Mouse (Mus musculus) forebrain, embryonic 12.5 days (tissue): ENCODE data around the gene Stpg4. TPM values are rescaled to one million over a fixed set of nuclear protein-coding genes. Genes with fewer than 3 reads are reported as not detected.

Source experiments
- ATAC-seq: fragments of 200-750 bp; cut with Nextera tagmentation; 2 replicates; pipeline ENCODE4 v1.8.0; 2017; ENCODE audit warnings: moderate TSS enrichment; ENCODE audit not compliant: low FRiP score
- H3K27ac ChIP-seq: fragments of 300-500 bp; sonication (generic); 2 replicates; pipeline ENCODE4 v1.5.1; 2016; ENCODE audit warnings: mild to moderate bottlenecking
- H3K27me3 ChIP-seq: fragments of 300-500 bp; sonication (generic); 2 replicates; pipeline ENCODE4 v1.6.1; 2016; ENCODE audit warnings: mild to moderate bottlenecking
- H3K36me3 ChIP-seq: fragments of 300-500 bp; sonication (generic); replicated peaks from 2 replicates; pipeline ENCODE4 v1.6.1; 2016; ENCODE audit warnings: mild to moderate bottlenecking
- H3K4me1 ChIP-seq: fragments of 300-500 bp; sonication (generic); 2 replicates; pipeline ENCODE4 v1.6.1; 2016
- H3K4me2 ChIP-seq: fragments of 300-500 bp; sonication (generic); 2 replicates; pipeline ENCODE4 v1.6.1; 2016; ENCODE audit warnings: mild to moderate bottlenecking, moderate library complexity
- H3K4me3 ChIP-seq: fragments of 300-500 bp; sonication (generic); replicated peaks from 2 replicates; pipeline ENCODE4 v1.5.1; 2016; ENCODE audit warnings: mild to moderate bottlenecking
- H3K9ac ChIP-seq: fragments of 300-500 bp; sonication (generic); 2 replicates; pipeline ENCODE4 v1.6.1; 2016; ENCODE audit warnings: mild to moderate bottlenecking
- H3K9me3 ChIP-seq: fragments of 300-500 bp; sonication (generic); 2 replicates; pipeline ENCODE4 v1.6.1; 2016
- WGBS: fragments of 180-500 bp; shearing (Covaris S2); methylation state at CpG from one replicate; pipeline ENCODE4 v1.1.7; 2016; 5-methylcytosine and 5-hydroxymethylcytosine counted together
- polyA plus RNA-seq: library from polyadenylated mRNA; unstranded; fragments of >200 nt; fragmentation: Nextera tagmentation; extraction: Ambion mirVana; gene quantifications from 2 replicates; pipeline ENCODE4 v1.2.1, GENCODE M21; 2016

Gene Stpg4
- polyA plus RNA-seq, 1 experiment from 2014 or later = not detected

DNA sequence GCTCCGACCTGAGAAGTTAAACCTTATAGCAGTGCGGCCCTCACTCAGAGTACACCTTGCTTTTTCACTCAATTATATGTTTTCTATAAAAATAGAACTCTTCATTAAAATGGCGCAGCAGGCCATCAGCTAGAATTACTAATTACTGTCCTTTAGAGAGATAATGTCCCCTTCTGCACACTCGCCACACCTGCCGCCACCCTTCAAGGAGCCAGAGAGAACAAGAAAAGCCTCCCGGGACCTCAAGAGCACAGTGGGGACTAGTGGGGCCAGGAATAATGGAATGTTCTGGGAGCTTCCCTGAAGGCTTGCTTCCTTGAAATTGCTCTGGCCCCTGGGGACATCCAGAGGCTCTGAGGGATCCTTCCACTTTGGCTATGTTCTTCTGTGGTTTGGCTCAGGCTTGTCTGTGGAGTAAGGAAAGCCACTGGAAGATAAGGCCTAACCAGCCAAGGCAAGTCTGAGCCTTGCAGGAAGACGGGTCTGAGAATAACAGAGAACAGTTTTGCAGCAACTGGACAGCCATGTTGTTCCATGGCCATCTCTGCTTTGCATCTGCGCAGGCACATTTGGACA is 73.7 kb downstream of the Stpg4 start:
- 84% methylated on average over 8 of the region's 8 CpGs for WGBS
- no peak overlapping the region for H3K27ac ChIP-seq

DNA sequence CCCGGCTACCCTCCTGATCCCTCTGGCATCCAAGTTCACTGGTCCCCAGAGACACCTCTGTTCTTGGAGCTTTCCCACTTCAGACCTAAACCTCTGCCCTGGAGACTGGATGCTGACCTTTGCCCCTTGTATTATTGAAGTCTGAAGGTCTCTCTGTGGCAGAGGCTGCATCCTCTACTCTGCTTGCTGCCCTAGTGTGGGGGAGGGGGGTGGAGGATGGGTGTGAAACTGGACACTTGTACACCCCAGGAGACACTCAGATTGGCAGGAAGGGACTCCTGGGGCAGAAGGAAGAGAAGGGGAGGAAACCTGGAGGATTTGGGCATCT is 74.7 kb downstream of the Stpg4 start:
- no peak for ATAC-seq
- Histone ChIP-seq H3K4me2 (no peak overlapping the region), H3K9ac (no peak overlapping the region)

More for the DNA sequence above, 73.7 kb downstream of the Stpg4 start:
- Histone ChIP-seq H3K9ac (no peak overlapping the region), H3K27me3 (no peaks in the 10 kb centered on the region), H3K9me3 (no peaks in the 10 kb centered on the region), H3K4me2 (no peak overlapping the region), H3K4me3 (no peak overlapping the region), H3K4me1 (peaks cover 36% of the 10 kb centered on the region), H3K36me3 (no peaks in the 10 kb centered on the region)
- no peak for ATAC-seq

DNA sequence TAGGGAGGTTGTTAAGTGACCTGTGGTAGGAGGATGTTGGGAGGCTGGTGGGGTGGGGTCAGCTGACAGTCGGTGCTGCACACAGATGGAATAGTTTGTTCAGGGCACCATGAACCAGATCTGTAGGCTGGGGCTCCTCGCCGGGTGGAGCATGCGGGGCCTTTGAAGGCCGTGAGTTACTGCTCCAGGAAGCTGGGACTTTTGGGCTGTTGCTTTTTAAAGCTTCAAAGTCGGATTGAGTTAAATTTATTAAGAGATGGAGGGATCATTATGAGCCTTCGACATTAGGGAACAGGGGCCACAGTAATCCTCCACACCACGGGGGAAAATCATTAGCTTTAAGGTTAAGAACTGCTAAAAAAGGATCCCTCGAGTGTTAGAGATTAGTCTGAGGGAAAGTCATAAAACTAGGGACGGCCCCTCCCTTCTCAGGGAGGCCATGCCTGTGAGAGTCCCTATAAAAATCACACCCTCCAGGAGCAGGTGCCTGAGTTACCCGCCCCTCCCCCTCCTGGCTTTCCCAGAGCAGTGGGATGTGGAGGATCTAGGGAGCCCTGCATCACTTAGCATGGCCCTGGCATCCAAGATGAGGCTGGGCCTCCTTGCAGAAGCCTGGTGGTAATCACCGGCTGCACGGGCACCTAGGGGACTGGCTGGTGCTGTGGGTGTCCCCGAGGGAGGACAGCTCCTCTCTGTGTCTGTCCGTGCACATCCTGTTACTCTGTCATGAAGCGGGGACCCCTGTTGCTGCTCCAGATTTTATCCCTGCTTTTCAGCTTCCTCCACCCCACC is 75.2 kb downstream of the Stpg4 start:
- Histone ChIP-seq H3K9ac (no peak overlapping the region; the same call in 1 of the 2 replicates), H3K4me3 (no peak overlapping the region), H3K36me3 (no peaks in the 10 kb centered on the region), H3K4me1 (peaks cover 43% of the 10 kb centered on the region), H3K27me3 (no peaks in the 10 kb centered on the region), H3K4me2 (no peak overlapping the region), H3K9me3 (no peaks in the 10 kb centered on the region), H3K27ac (no peak overlapping the region)
- no peak; the same call in 1 of the 2 replicates for ATAC-seq
- 29% methylated on average over 16 of the region's 16 CpGs for WGBS

More for the DNA sequence above, 74.7 kb downstream of the Stpg4 start:
- Histone ChIP-seq H3K27me3 (no peaks in the 10 kb centered on the region), H3K4me1 (peaks cover 43% of the 10 kb centered on the region), H3K27ac (no peak overlapping the region), H3K36me3 (no peaks in the 10 kb centered on the region), H3K4me3 (no peak overlapping the region), H3K9me3 (no peaks in the 10 kb centered on the region)
- WGBS = 22% methylated on average over 1 of the region's 1 CpGs

DNA sequence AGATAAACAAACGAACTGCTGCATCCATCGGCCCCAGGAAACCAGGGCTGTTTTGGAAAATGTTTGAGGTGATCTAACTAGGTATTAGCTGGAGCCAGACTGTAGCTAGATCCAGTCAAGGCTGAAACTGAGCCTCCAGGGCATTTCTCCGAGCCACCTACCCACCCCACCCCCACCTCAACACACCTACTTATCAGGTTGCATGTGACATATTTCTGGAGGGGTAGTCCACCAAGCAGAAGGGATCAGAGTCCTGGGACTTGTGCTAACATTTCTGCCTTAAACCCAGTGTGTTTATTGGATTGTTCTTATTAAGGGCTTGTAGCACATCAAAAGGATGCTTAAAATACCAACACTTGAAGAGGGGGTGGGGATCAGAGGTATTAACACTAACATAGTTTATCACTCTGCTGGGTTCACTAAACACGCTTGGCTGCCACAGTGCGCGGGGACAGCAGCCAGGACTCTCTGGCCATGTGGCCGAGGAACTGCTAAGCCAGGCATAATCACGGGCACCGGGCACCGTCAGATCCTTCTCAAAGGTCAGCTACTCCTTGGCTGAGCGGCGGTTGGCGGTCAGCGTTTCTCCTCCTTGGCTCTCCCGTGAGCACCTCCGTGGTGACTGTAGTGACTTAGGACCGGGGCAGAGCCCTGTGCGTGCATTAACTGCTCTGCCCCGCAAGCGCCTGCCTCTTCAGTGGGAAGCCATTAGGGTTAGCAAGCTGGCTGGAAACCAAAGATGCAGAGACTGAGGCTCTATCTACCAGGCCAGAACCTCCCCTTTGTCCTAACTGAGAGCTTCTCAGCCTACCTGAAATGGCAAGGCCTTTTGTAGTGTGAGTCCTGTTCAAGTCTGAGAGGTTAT is 76.1 kb downstream of the Stpg4 start:
- H3K4me2 ChIP-seq = no peak overlapping the region
- H3K27ac ChIP-seq = peak overlapping the region; percentile 16; the same call in 1 of the 2 replicates
- H3K4me3 ChIP-seq = no peak overlapping the region
- no peaks in the 10 kb centered on the region for H3K27me3 ChIP-seq
- ATAC-seq = no peak
- H3K36me3 ChIP-seq = no peaks in the 10 kb centered on the region
- peaks cover 43% of the 10 kb centered on the region for H3K4me1 ChIP-seq
- no peak overlapping the region for H3K9ac ChIP-seq
- 44% methylated on average over 20 of the region's 20 CpGs for WGBS
- H3K9me3 ChIP-seq = no peaks in the 10 kb centered on the region

DNA sequence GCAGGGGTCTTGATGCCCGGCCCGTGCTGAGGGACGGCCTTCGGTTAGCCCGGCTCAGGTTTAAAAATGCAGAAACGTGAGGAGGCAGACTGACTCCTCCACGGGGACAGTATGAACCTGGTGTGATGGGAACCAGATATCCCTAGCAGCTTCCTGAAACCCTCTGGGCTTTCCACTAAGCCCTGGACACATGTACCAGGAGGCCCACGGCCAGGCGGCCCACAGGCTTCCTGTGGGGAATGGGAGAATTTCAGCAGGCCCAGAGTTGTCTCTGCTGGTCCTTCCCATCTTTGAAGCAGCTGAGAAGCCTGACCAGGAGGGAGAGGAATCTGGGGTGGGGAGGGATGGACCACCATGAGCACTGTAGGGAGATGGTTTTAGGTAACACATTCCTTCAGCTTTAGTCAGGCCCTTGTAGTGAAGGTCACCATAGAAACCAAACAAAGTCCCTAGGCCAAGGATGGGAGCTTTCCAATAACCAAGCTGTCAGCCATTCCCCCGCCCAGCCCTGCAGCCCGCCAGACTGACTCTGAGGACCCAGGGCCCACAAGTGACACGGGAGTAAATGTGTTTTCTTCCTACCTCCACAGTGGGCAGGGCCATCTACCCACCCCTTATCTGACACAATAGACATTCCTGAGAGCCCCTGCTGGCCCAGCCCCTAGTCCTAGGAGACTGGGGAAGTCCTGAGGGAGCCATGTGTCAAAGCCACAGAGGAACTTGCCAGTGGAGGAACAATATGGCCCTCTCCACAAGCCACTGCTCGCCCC is 76.9 kb downstream of the Stpg4 start:
- Histone ChIP-seq H3K9me3 (no peaks in the 10 kb centered on the region), H3K27ac (peak overlapping the region; percentile 8; the same call in 1 of the 2 replicates), H3K4me3 (no peak overlapping the region), H3K36me3 (no peaks in the 10 kb centered on the region), H3K4me2 (no peak overlapping the region), H3K4me1 (peaks cover 43% of the 10 kb centered on the region), H3K9ac (no peak overlapping the region), H3K27me3 (no peaks in the 10 kb centered on the region)
- ATAC-seq = no peak
- 58% methylated on average over 13 of the region's 13 CpGs for WGBS

DNA sequence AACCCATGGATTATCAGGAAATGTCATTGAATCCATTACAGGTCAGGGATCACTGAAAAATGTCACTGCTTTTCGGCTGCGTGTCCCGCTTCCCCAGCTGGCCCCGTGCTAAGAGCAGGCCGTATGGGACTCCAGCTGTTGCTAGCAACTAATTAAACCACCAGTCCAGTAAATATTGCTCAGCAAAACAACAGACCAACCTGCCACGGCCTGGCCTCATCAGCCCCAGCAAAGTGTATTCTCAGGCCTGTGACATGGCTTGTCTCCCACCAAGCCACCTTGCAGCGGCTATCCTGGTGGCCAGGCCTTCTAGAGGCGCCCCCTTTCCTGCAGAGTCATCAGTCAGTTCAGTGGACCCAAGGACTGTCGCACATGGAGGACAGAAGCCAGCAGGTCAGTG is 78.0 kb downstream of the Stpg4 start:
- WGBS = 69% methylated on average over 9 of the region's 9 CpGs
- Histone ChIP-seq H3K36me3 (no peaks in the 10 kb centered on the region), H3K9me3 (no peaks in the 10 kb centered on the region), H3K9ac (no peak overlapping the region), H3K27me3 (no peaks in the 10 kb centered on the region), H3K4me2 (no peak overlapping the region), H3K4me1 (peaks cover 43% of the 10 kb centered on the region), H3K27ac (no peak overlapping the region), H3K4me3 (no peak overlapping the region)
- no peak for ATAC-seq

DNA sequence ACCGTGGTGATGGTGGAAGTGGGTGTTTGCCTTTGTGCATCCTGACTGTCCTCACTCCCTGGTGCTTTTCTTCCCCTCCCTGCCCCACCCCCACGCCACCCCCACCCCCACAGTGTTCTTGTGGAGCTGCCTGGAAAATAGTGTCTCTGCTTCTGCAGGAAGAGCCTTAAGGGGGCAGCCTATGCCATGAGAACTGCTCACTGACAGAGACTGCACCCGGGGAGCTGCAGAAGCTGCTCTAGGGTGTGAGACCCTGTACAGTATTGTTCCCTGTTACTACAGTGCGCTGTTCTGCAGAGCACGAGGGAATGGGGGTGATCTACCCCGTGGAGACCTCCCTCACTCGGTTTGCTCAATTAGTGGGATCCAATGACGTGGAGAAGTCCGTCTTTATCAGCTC is 78.5 kb downstream of the Stpg4 start:
- ATAC-seq = no peak
- 30% methylated on average over 9 of the region's 9 CpGs for WGBS
- Histone ChIP-seq H3K4me3 (no peak overlapping the region), H3K27ac (no peak overlapping the region), H3K27me3 (no peaks in the 10 kb centered on the region), H3K4me2 (no peak overlapping the region), H3K9me3 (no peaks in the 10 kb centered on the region), H3K9ac (no peak overlapping the region), H3K4me1 (peaks cover 43% of the 10 kb centered on the region), H3K36me3 (no peaks in the 10 kb centered on the region)

DNA sequence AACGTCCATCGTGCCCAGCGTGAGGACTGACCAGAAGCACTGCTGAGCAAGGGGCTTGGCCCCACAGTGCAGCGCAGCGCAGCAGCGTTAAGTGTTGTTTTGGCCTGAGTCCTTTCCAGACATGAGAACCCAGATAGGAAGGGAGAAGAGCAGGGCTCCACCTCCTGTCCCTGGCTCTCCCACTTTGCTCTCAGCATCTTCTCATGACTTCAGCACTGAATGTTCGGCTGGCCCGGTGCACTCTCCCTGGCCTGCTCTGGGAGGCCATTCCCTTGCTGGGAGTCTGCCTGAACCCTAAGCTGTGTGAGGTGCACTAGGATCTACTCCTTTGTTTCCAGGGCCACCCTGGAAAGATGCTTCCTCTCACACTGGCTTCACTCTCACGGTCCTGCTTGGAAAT is 79.2 kb downstream of the Stpg4 start:
- no peak overlapping the region for H3K27ac ChIP-seq
- no peaks in the 10 kb centered on the region for H3K9me3 ChIP-seq
- H3K4me1 ChIP-seq = peaks cover 43% of the 10 kb centered on the region
- no peak overlapping the region for H3K9ac ChIP-seq
- H3K36me3 ChIP-seq = no peaks in the 10 kb centered on the region
- 46% methylated on average over 9 of the region's 9 CpGs for WGBS
- no peaks in the 10 kb centered on the region for H3K27me3 ChIP-seq
- no peak overlapping the region for H3K4me2 ChIP-seq
- no peak for ATAC-seq
- H3K4me3 ChIP-seq = no peak overlapping the region

DNA sequence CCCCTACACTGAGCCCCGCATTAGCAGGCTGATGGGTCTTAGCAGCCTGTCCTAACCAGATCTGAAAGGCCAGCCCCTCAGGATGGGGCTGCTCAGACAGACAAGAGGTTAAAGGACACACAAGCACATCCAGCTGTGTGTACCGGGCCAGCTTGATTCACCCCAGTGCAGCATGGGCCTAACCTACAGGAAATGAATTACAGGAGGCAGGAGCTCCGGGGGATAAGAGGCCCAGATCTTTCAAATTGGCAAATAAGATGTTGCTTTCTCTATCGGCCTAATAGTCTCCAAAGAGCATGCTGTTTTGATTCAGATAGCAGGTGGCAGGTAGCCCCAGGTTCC is 82.3 kb downstream of the Stpg4 start:
- Histone ChIP-seq H3K4me3 (no peak overlapping the region), H3K9me3 (no peaks in the 10 kb centered on the region), H3K36me3 (no peaks in the 10 kb centered on the region), H3K9ac (no peak overlapping the region), H3K27ac (no peak overlapping the region), H3K4me2 (no peak overlapping the region), H3K27me3 (no peaks in the 10 kb centered on the region), H3K4me1 (peaks cover 15% of the 10 kb centered on the region)
- ATAC-seq = no peak
- WGBS = 71% methylated on average over 4 of the region's 4 CpGs

DNA sequence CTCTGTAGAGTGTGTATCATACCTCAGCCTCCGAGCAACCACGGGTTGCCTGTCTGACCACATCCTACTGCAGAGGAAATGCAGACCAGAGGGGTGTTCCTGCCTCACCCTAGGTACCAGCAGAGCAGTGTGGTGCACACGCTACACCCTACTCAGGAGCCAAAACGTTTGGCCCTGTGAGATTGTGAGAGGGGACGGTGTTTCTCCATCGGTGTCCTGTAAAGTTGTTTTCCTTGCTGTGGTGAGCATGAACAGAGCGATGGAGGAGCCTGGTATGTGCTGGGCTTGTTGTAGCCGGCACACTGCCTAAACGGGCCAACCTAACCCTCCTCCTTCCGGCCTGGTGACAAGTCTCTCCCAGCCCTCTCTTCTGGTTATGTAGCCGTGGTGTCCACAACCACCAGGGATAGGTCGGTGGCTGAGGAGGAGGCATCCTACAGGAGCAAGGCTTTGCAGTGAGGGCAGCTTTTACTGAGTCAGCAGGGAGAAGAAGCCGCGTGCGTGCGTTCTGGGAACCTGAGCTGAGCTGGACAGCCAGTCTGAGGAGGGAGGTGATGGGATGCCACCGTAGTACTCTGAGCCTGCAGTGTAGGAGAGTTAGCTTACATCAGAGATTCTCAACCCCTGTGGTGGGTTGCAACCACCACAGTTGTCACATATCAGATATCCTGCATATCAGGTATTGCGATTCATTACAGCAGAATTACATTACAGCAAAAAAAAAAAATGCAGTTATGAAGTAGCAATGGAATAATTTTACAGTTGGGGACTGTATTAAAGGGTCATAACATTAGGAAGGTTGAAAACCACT is 82.9 kb downstream of the Stpg4 start:
- 79% methylated on average over 18 of the region's 18 CpGs for WGBS
- H3K9ac ChIP-seq = no peak overlapping the region
- H3K27me3 ChIP-seq = no peaks in the 10 kb centered on the region
- no peak overlapping the region for H3K27ac ChIP-seq
- H3K9me3 ChIP-seq = no peaks in the 10 kb centered on the region
- H3K36me3 ChIP-seq = no peaks in the 10 kb centered on the region
- no peak overlapping the region for H3K4me3 ChIP-seq
- no peak for ATAC-seq
- H3K4me1 ChIP-seq = peaks cover 13% of the 10 kb centered on the region
- no peak overlapping the region for H3K4me2 ChIP-seq

DNA sequence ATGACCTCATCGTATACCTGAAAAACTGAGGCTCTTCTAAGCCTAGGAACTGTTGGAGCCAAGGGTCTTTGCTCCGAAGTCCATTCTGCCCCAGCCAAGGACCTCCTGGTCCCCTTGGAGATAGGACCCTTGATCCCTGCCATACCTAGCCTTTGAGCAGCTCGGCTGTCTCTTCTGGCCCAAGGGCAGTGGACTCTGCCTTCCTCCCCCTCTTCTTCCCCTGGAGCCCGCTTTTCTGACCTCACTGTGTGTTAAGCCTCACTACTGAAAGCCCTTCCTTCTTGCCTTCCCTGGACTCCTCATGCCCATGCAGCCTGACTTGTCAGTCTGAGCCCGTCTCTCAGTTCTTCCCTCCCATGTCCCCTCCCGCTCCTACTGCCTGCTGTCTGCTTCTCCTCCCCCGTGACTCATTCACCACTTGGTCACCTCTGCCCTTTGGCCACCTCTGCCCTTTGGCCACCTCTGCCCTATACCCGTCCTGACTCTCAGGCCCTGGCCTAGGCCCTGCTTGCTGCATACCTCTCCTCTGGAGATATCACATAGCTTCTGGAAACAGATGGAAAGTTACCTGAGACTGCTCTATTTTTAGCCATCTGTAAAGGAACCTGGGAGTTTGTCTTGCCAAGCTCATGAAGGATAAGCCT is 84.4 kb downstream of the Stpg4 start:
- WGBS = 77% methylated on average over 8 of the region's 8 CpGs
- H3K9ac ChIP-seq = no peak overlapping the region
- peaks cover under 1% of the 10 kb centered on the region; the same call in 1 of the 2 replicates for H3K4me1 ChIP-seq
- H3K9me3 ChIP-seq = no peaks in the 10 kb centered on the region
- no peak overlapping the region for H3K4me3 ChIP-seq
- H3K36me3 ChIP-seq = no peaks in the 10 kb centered on the region
- no peaks in the 10 kb centered on the region for H3K27me3 ChIP-seq
- ATAC-seq = no peak
- no peak overlapping the region for H3K4me2 ChIP-seq
- H3K27ac ChIP-seq = no peak overlapping the region
